Mouse (Mus musculus) thymus, postnatal 36 days (tissue): ENCODE data around the gene Arhgef2.
A peak's percentile ranks its signal among the peaks of the same experiment; 100 is the strongest.

ENCODE experiments used
- DNase-seq, 2 experiments: peaks; one replicate each; pipeline ENCODE4 v3.0.0; 2022; ENCODE audit warnings: mixed read lengths in 2 of 2

Arhgef2 gene

GRCm38 (mm10) chr3:88684980-88685941 lies 79.5 kb downstream of the Arhgef2 start, which contains the start of gene Khdc4:
Gene Khdc4, plus strand, starts transcription at chr3:88685803.
- peak; percentile 94 to 97 for DNase-seq

DNA sequence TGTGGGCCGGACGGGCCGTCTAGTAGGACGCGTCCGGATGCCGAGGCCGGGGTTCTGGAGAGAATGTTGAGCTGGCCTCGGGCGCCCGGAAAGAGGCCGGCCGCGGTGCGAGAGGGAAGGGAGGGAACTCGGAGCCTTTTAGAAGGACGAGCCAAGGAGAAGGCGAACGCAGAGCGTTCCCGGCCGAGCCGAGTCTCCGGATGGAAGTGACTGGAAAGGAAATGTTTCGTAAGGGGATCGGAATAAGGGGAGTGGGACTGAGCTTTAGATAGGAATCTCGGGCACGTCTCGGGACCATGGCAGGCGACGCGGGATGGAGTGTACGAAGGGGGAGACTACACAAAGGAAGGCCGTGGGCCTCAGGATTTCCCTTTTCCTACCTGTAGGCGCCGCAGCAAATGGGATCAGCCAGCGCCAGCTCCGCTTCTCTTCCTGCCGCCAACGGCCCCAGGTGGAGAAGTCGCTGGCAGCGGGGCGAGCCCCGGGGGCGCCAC lies 80.2 kb downstream of the Arhgef2 start:
- DNase-seq: peak in 1 of 2 experiments; percentile 54

- DNase-seq: no peak
Observed at GRCm38 (mm10) chr3:88686734-88687611, 81.2 kb downstream of the Arhgef2 start.

DNA sequence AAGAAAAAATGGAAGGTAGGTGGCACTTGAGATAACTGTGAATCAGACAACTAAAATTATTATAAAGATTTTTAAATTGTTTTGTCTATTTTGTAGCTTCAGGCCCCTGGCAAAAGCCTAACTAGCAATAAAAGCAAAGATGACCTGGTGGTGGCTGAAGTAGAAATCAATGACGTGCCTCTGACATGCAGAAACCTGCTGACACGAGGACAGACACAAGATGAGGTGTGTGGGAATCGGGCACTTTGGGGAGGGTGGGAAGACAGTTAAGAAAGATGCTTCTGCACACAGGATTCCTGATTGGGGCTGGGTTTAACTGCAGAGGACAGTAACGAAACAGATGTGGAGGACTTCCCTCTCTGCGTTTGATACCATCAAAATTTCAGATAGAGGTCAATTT lies 83.3 kb downstream of the Arhgef2 start:
- no peak for DNase-seq

DNA sequence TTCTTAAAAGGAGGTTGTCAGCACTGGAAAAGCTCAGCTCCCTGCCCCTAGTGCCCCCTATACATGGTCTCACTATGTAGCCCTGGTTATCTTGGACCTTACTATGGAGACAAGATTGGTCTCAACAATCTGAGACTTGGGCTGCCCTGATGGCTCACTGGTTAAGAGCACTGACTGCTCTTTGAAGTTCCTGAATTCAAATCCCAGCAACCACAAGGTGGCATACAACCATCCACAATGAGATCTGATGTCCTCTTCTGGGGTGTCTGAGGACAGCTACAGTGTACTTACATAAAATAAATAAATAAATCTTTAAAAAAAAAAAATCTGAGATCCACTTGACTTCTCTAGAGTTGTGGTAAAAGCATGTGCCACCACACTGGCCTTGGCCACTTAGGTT lies 89.8 kb downstream of the Arhgef2 start:
- DNase-seq: no peak
